15 mouse cellular contexts compared by ENCODE assay signal in the genomic region with DNA sequence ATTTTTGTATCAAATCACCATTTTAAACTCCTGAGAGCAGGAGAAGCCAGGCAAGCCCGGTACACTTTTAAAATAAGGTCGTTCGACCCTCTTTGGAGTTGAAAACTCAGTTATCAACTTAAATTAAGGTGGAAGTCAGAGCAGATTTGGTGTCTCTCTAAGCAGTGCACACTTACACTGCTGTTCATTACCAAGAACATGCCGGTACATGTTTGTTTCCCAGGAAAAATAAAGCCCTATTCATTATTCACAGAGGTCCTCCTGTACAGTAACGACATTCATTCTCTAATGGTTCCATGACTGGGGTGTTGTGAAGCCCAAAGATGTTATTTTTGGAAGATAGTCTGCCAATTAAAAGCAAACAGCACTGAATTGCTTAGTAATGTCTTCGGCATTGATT. TPM values are rescaled to one million over a fixed set of nuclear protein-coding genes. Genes with fewer than 3 reads are reported as not detected.
"Had no signal": no experiment of that assay in that cellular context is flagged by ENCODE, and none has a peak within 500 bp of the region (broad histone marks: within the 10 kb centered on the region; RNA-seq: fewer than 3 reads in every experiment).

No protein-coding gene starts in this region.

- H3K9ac ChIP-seq: kidney, embryonic 15.5 days; liver, embryonic 14.5 days; midbrain, embryonic 13.5 days; neural tube, embryonic 15.5 days had no signal

- H3K4me1 ChIP-seq: kidney, embryonic 15.5 days; midbrain, embryonic 13.5 days; neural tube, embryonic 15.5 days had no signal

- H3K36me3 ChIP-seq: kidney, embryonic 15.5 days; midbrain, embryonic 13.5 days; neural tube, embryonic 15.5 days had no signal

- H3K27me3 ChIP-seq: kidney, embryonic 15.5 days; midbrain, embryonic 13.5 days; neural tube, embryonic 15.5 days had no signal

- ATAC-seq: midbrain, embryonic 13.5 days had no signal

- H3K9me3 ChIP-seq: kidney, embryonic 15.5 days; midbrain, embryonic 13.5 days; neural tube, embryonic 15.5 days had no signal

- H3K27ac ChIP-seq: kidney, embryonic 15.5 days; liver, embryonic 14.5 days; midbrain, embryonic 13.5 days; neural tube, embryonic 15.5 days had no signal

- DNase-seq: kidney, adult 2 months; kidney, postnatal 14 days; liver; lung, adult 18-20 months; lung, postnatal 36 days; right cerebral cortex, postnatal 4 days; spleen, adult 18-20 months; thymus, adult 18-20 months; thymus, postnatal 14 days had no signal

- H3K4me3 ChIP-seq: kidney, embryonic 15.5 days; midbrain, embryonic 13.5 days; myocyte; neural tube, embryonic 15.5 days had no signal

- H3K4me2 ChIP-seq: kidney, embryonic 15.5 days; midbrain, embryonic 13.5 days; neural tube, embryonic 15.5 days had no signal

RNA-seq across cellular contexts. Expression of gene Gpc6, which starts 8.2 kb away (rescaled TPM):
- total RNA-seq: megakaryocyte progenitor cell, adult 5-6 weeks had no signal
